Mouse (Mus musculus): ENCODE results near the gene Gm13691.

DNA sequence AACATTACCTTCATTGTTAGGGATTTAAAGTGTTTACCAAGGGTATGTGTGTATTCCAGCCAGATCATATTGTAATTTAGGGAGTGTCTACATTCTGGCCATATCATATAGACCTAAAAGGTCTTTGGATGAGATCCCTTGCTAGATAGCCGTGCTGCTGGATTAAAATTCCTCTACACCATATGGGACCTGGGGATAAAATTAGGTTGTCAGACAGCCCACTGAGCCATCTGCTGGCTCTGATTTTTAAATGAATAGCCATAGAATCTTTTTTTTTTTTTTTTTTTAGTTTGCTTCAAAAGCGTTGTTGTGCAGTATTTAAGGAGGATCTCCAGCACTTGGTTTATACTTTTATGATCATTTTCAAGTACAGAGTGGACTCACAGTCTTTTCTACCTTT is 42.2 kb downstream of the Gm13691 start:
- TF ChIP-seq CTCF (IDR thresholded peaks at IDR 0.05; ENCODE audit: low read depth) (no peak), EP300 (IDR thresholded peaks at IDR 0.05; ENCODE audit: low read depth) (no peak)
